Mouse (Mus musculus): Measurements from ENCODE around the gene Mier1. TPM values are rescaled to one million over a fixed set of nuclear protein-coding genes. Genes with fewer than 3 reads are reported as not detected.

Mier1 gene
- total RNA-seq (2021) = 10 to 100 TPM; 32.0 to 36.9 TPM
- 7.0 and 12.5 TPM in 2 replicates for polyA plus RNA-seq (2012; rRNA removed)
- long read RNA-seq, full-length matches to known transcripts = 9 of 12 reads
- long read RNA-seq, partial matches to known transcripts = 2 of 12 reads
- long read RNA-seq, other reads (novel, unspliced or antisense) = 1 of 12 reads

DNA sequence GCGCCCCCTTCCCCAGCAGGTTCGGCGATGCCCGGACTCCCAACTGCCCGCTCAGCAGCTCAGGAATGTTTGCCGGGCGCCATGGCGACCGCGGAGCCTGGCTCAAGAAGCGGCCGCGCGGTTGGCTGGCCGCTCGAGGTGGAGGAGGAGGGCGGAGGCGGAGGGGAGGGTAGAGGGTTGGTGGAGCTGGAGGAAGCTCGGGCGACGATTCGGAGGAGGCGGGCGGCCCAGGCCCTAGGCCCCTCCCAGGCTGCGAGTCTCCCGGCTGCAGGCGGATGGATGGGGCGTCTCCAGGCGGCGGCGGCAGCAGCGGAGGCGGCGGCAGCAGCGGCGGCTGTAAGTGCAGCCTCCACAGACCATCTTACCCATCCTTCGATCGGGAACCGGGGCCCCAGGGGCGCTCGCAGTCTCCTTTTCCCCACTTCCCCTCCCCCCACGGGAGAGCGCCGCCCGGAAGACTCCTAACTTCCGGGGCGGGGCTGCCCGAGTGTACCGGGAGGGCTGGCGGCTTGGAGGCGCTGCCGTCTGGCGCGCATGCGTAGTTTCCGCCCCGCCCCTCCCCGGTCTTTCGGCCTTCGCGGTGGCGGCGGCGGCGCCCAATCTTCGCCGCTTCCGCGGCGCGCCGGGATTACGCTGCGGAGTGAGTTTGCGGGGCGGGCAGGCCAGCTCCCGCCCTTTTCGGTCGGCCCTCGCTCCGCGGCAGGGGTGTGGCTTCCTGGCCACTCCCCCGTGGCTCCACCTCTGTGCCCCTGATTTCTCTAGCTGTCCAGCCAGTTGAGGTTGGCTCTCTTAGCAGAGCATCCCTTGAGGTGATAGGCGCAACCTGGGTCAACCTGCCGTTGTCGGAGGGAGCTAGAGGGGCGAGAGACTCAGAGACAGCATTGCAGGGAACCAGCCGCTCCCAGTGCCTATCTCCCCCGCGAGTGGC, at the start of gene Mier1, which contains the start of gene Wdr78:
Gene Mier1, plus strand, starts transcription at position 207 of the 928 bp plus-strand sequence.
Gene Wdr78, minus strand, starts transcription at position 372 of the 928 bp plus-strand sequence.
- peaks cover 5% of the 10 kb centered on the region for H3K4me1 ChIP-seq (ENCODE audit: control insufficient read depth, insufficient read depth, low read length)
- intact Hi-C loops (cut with DNase I) = loop anchor here (5.0 to 10.0 kb wide), 3 partner anchors 33 to 540 kb away; partner anchors contain the start of gene Oma1
- no peaks in the 10 kb centered on the region for H3K27me3 ChIP-seq (ENCODE audit: control insufficient read depth, insufficient read depth, low read length)
- peaks cover 2% of the 10 kb centered on the region; the same call in 1 of the 2 replicates for H3K79me2 ChIP-seq (replicated peaks; ENCODE audit: control insufficient read depth, insufficient read depth, low read length)
- peak within 1 kb of the TSS; percentile 98 for H3K27ac ChIP-seq
- under 1% methylated on average over 86 of the region's 90 CpGs for WGBS
- no peak for TF ChIP-seq EP300 (IDR thresholded peaks at IDR 0.05; ENCODE audit: insufficient read depth, low read depth, low read length)
- TF ChIP-seq CTCF (IDR thresholded peaks at IDR 0.05) = no peak
- peak; percentile 33; the same call in 1 of the 2 replicates for TF ChIP-seq POLR2A (IDR thresholded peaks at IDR 0.05; ENCODE audit: insufficient read depth, low read depth, low read length)
- peak within 1 kb of the TSS; percentile 80 for H3K4me3 ChIP-seq
- DNase-seq = peak; percentile 96 to 98
- peak within 1 kb of the TSS; percentile 80 for H3K9ac ChIP-seq (ENCODE audit: low read depth, low read length)
- peaks cover 5% of the 10 kb centered on the region; the same call in 1 of the 2 replicates for H3K36me3 ChIP-seq (ENCODE audit: control insufficient read depth, insufficient read depth, low read length)

DNA sequence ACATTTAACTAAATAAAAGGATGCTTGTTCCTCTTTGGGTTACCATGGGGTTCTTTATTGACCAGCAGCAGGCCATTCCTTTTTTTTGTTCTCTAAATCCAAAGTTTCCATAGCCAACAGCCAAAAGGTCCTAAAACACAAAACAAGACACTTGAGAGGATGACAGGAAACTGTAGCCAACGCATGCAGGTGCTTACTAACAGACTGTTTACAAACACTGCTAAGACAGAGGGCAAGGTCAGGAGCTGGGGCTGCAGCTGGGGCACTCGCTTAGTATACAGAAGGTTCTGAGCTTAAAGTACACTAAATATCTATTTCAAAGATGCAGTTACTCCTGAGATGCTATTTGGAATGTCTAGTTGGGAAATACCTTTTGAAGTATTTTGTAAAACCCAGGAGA, 49.8 kb upstream of the Mier1 start:
- no peaks in the 10 kb centered on the region for H3K79me2 ChIP-seq (replicated peaks; ENCODE audit: control insufficient read depth, insufficient read depth, low read length)
- no peak overlapping the region for H3K4me3 ChIP-seq
- H3K27ac ChIP-seq = no peak overlapping the region
- TF ChIP-seq CTCF (IDR thresholded peaks at IDR 0.05) (no peak), EP300 (IDR thresholded peaks at IDR 0.05; ENCODE audit: insufficient read depth, low read depth, low read length) (no peak), POLR2A (IDR thresholded peaks at IDR 0.05; ENCODE audit: insufficient read depth, low read depth, low read length) (no peak)
- H3K4me1 ChIP-seq (ENCODE audit: control insufficient read depth, insufficient read depth, low read length) = no peaks in the 10 kb centered on the region
- H3K36me3 ChIP-seq (ENCODE audit: control insufficient read depth, insufficient read depth, low read length) = no peaks in the 10 kb centered on the region
- intact Hi-C loops (cut with DNase I) = no loop called here
- H3K9ac ChIP-seq (ENCODE audit: low read depth, low read length) = no peak overlapping the region
- no peak for DNase-seq
- no peaks in the 10 kb centered on the region for H3K27me3 ChIP-seq (ENCODE audit: control insufficient read depth, insufficient read depth, low read length)
- 78% methylated on average over 2 of the region's 2 CpGs for WGBS

DNA sequence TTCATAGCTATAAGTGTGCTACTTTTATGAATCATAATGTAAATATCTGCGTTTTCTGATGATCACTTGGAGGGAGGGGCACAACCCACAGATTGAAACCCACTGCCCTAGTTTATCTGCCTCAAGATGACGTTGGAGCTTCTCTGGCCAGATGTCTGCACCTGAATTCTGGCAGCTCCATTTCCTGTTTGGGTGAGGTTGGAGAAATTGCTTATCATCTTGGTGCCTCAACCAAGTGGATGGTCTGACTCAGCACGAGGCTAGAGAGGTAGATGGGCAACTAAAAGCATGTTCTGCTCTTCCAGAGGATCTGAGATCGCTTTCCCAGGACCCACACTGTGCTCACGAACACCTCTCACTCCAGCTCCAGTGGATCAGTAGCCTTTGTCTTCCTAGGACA, 49.2 kb upstream of the Mier1 start:
- no peak overlapping the region for H3K4me3 ChIP-seq
- H3K27me3 ChIP-seq (ENCODE audit: control insufficient read depth, insufficient read depth, low read length) = no peaks in the 10 kb centered on the region
- intact Hi-C loops (cut with DNase I) = no loop called here
- TF ChIP-seq EP300 (IDR thresholded peaks at IDR 0.05; ENCODE audit: insufficient read depth, low read depth, low read length) (no peak), CTCF (IDR thresholded peaks at IDR 0.05) (no peak), POLR2A (IDR thresholded peaks at IDR 0.05; ENCODE audit: insufficient read depth, low read depth, low read length) (no peak)
- no peaks in the 10 kb centered on the region for H3K36me3 ChIP-seq (ENCODE audit: control insufficient read depth, insufficient read depth, low read length)
- H3K9ac ChIP-seq (ENCODE audit: low read depth, low read length) = no peak overlapping the region
- H3K79me2 ChIP-seq (replicated peaks; ENCODE audit: control insufficient read depth, insufficient read depth, low read length) = no peaks in the 10 kb centered on the region
- no peaks in the 10 kb centered on the region for H3K4me1 ChIP-seq (ENCODE audit: control insufficient read depth, insufficient read depth, low read length)
- DNase-seq = no peak
- WGBS = 60% methylated on average over 5 of the region's 5 CpGs
- H3K27ac ChIP-seq = no peak overlapping the region

DNA sequence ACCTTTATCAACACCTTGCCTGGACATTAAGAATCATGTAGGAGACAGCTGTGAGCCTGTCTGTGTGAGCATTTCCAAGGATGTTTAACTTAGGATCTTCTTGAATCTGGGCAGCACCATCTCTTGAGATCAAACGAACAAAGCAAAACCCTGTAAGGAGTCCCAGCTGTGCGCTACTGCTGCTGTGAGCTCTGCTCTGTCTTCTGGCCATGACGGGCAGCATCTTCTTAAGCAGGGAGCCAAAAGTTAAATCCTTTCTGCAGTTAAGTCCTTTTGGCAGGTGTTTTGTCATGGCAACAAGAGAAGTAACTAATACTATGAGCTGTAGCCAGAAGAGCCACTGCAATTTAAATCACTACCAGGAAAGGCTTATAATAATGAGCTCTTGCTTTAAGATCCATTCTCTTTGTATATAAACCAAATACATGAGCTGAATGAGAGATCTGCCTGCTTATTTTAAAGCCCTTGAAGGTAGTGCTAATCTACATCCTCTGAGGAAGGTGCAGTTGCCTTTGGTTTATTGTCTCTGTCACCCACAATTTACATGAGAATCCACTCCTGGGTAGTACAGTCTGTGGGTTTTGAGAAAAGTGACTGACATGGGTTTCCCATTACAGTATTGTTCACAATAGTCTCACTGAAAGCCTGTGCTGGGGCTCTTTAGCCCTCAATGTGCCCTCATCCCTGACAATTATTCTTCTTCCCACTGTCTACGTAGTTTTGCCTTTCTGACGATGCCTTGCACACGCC, 46.1 kb upstream of the Mier1 start:
- Histone ChIP-seq H3K9ac (ENCODE audit: low read depth, low read length) (no peak overlapping the region), H3K27ac (no peak overlapping the region), H3K27me3 (ENCODE audit: control insufficient read depth, insufficient read depth, low read length) (no peaks in the 10 kb centered on the region), H3K79me2 (replicated peaks; ENCODE audit: control insufficient read depth, insufficient read depth, low read length) (no peaks in the 10 kb centered on the region), H3K4me1 (ENCODE audit: control insufficient read depth, insufficient read depth, low read length) (no peaks in the 10 kb centered on the region), H3K36me3 (ENCODE audit: control insufficient read depth, insufficient read depth, low read length) (no peaks in the 10 kb centered on the region), H3K4me3 (no peak overlapping the region)
- DNase-seq = no peak
- TF ChIP-seq POLR2A (IDR thresholded peaks at IDR 0.05; ENCODE audit: insufficient read depth, low read depth, low read length) (no peak), CTCF (IDR thresholded peaks at IDR 0.05) (no peak)
- intact Hi-C loops (cut with DNase I) = no loop called here
- 84% methylated on average over 6 of the region's 6 CpGs for WGBS

DNA sequence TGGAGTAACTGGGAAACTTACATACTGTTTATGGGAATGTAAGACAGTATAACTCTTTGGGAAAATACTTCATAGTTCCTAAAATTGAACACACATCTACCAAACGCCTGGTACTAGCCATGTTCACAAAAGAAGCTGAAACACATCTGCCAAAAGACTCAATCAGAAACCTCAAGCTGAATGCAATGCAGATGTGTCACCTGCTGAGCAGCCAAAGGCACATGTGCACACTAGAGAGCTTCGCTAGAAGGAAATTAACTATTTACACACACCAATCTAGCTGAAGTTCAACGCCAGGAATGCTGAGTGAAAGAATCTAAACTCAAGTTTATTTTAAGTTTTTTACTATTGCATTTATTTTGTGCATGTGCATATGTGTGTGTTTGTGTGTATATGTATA, 43.6 kb upstream of the Mier1 start:
- no peak overlapping the region for H3K27ac ChIP-seq
- H3K27me3 ChIP-seq (ENCODE audit: control insufficient read depth, insufficient read depth, low read length) = no peaks in the 10 kb centered on the region
- no peaks in the 10 kb centered on the region for H3K36me3 ChIP-seq (ENCODE audit: control insufficient read depth, insufficient read depth, low read length)
- H3K4me3 ChIP-seq = no peak overlapping the region
- 81% methylated on average over 3 of the region's 3 CpGs for WGBS
- H3K4me1 ChIP-seq (ENCODE audit: control insufficient read depth, insufficient read depth, low read length) = no peaks in the 10 kb centered on the region
- H3K79me2 ChIP-seq (replicated peaks; ENCODE audit: control insufficient read depth, insufficient read depth, low read length) = no peaks in the 10 kb centered on the region
- intact Hi-C loops (cut with DNase I) = no loop called here
- TF ChIP-seq POLR2A (IDR thresholded peaks at IDR 0.05; ENCODE audit: insufficient read depth, low read depth, low read length) = no peak
- no peak for TF ChIP-seq EP300 (IDR thresholded peaks at IDR 0.05; ENCODE audit: insufficient read depth, low read depth, low read length)
- TF ChIP-seq CTCF (IDR thresholded peaks at IDR 0.05) = no peak
- no peak overlapping the region for H3K9ac ChIP-seq (ENCODE audit: low read depth, low read length)
- no peak for DNase-seq
